Mouse (Mus musculus) urinary bladder, adult 18-20 months (tissue): ENCODE data around the gene Gm12184.
"Not testable (repeated sequence)": the region's sequence is repeated elsewhere in the genome, so short reads cannot be mapped to it uniquely, and the experiment has no call there.

Source experiments
- DNase-seq, 2 experiments: peaks; one replicate each; pipeline ENCODE4 v3.0.0; 2022; ENCODE audit warnings: low spot score in 2 of 2, mixed read lengths in 2 of 2

Gene Gm12184

DNA sequence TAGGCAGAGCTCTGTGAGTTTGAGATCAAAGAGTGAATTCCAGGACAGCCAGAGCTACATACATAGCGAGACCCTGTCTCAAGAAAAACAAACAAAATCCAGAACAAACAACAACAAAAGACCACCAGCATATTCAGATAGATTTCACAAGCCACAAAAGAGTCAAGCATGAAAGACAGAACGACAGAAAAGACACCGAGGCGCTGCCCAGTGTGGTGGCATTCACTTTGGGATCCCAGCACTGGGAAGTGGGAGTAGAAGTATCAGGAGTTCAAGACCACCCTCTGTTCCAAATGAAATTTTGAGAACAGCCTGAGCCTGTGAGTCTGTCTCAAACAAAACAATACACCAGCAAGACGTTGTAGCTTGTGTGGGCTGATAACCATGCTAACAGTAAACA, 20.4 kb upstream of the Gm12184 start:
- DNase-seq = no peak

DNA sequence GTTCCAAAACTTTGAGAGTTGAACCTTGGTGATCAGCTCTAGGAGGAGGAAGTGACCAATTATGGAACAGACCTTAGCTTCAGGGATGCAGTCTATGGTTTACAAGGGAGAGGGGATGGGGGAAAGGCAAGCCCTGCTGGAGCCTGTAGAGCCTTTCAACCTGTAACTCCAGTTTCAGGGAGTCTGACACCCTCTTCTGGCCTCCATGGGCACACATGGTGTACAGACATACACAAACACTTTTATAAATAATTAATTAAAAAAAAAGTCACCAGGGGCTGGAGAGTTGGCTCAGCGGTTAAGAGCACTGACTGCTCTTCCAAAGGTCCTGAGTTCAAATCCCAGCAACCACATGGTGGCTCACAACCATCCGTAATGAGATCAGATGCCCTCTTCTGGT, 19.9 kb upstream of the Gm12184 start:
- not testable (repeated sequence) for DNase-seq

DNA sequence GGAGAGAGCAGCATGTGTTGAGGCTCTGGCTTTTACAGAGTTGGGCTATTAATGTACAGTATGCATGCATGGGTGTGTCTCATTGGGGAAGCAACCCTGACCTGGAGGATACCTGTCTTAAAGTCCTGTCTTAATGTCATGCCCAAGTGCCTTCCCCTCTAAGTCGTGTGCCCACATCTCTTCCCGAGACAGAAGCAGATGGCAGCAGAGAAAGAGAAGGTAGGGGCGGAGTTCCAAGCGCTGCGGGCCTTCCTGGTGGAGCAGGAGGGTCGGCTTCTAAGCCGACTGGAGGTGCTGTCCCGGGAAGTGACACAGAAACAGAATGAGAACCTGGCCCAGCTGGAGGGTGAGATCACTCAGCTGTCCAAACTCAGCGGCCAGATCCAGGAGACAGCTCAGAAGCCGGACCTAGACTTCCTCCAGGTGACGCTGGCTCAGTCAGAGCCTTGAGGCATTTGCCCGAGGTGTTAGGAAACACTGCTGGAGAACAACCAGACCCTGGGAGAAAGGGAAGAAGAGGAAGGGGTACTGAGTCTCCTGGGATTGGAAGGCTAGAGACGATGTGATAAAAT, 18.9 kb upstream of the Gm12184 start:
- DNase-seq = no peak

DNA sequence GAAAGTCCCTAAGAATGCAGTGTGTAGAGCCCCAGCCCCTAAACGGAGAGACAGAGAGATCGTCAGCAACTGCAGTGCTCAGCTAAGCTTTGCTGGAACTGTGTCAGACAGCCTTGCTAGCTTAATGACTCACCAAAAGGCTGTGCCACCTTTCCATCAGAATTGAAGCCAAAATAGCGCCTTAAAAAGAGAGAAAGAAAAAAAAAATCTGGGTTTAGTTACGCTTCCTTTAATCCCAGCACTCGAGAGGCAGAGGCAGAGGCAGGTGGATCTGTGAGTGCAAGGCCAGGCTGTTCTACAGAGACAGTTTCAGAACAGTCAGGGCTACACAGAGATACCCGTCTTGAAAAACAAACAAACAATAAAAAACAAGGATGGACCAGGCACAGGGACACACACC, 17.9 kb upstream of the Gm12184 start:
- DNase-seq = no peak

- DNase-seq = no peak
Observed at GRCm38 (mm10) chr11:48843202-48843601, 16.7 kb upstream of the Gm12184 start.

- DNase-seq = no peak
Observed at GRCm38 (mm10) chr11:48842378-48842792, 15.9 kb upstream of the Gm12184 start.

DNA sequence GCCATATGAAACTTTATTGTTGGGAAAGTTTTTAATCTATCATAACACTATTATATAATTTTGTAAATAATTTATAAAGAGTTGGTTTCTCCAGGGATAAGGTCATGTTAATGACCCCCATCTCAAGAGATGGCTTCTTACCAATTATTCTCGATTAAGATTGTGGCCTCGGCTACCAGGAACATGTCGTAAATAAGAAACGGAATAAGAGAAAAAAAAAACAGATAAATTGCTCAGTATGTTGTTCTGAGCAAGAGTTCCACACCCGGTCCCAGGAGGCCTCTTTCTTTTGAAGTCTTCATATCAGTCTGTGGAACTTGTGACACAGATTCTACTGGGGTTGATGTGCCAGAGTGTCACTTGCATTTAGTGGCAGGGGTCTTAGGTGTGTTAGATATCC, 14.8 kb upstream of the Gm12184 start:
- no peak for DNase-seq

DNA sequence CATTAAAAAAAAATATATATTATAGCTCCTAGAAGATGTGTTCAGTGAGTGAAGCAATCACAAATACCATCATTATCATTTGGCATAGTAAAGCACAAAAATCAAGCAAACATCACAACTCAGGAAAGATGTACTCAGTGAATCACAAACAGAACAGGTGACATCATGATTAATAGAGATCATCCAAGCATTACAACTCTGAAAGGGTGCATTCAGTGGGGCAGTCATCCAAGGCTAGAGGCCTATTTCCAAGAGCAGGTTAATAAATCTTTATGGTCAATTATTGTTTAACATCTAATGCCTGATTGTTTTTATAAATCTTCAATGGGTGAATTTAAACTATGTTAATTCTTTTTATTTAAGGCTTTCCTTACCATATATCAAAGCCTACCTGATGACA, 14.3 kb upstream of the Gm12184 start:
- DNase-seq = no peak

- DNase-seq = no peak
Observed at GRCm38 (mm10) chr11:48838879-48839680, 12.6 kb upstream of the Gm12184 start.

DNA sequence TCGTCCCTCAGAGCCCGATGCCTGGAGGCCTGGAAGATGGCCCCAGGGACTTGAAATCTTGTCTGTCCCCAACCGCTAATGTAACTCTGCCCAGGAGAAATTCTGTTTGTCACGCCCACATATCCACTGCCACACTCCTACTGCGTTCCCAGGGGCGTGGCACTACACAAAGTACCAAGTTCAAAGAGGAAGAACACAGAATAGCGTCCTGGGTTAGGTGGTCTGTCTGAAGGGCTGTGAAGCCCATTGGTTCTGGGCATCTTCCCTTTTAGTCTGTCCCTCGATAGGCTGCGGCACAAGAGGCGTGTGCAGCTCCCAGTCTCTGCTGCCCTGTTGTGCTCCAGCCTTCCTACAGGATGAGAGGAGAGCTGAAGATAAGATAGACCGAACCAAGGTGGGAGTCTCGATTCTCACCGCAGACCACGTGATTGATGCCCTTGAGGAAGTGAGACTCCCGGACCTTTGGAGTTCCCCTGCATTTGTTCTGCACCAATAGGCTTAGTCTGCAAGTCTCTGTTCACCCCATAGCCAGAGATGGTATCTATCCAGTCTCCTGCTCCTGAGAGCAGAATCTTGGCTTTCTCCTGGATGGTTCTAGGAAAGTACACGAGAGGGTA, 11.8 kb upstream of the Gm12184 start:
- DNase-seq = no peak

- DNase-seq = peak; percentile 75 to 80
Observed at GRCm38 (mm10) chr11:48837310-48838180, 11.1 kb upstream of the Gm12184 start.

- DNase-seq = no peak
Observed at GRCm38 (mm10) chr11:48836990-48837309, 10.5 kb upstream of the Gm12184 start.

DNA sequence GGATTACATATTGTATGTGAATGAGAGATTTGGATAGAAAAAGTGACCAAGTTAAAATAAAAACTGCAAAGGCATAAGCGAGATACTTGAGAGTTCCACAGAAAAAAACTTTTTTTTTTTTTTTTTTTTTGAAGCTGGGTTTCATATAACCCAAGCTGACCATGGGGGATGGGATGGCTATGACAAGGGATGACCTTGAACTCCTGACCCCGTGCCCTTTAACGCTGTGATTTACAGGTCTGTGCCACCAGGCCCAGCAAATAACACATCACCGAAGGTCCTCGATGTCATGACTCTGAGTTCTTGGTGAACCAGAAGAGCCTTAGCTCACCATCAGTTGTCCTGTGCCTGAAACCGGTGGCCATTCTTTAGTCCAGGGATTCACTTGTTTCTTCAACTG, 9.5 kb upstream of the Gm12184 start:
- no peak for DNase-seq

DNA sequence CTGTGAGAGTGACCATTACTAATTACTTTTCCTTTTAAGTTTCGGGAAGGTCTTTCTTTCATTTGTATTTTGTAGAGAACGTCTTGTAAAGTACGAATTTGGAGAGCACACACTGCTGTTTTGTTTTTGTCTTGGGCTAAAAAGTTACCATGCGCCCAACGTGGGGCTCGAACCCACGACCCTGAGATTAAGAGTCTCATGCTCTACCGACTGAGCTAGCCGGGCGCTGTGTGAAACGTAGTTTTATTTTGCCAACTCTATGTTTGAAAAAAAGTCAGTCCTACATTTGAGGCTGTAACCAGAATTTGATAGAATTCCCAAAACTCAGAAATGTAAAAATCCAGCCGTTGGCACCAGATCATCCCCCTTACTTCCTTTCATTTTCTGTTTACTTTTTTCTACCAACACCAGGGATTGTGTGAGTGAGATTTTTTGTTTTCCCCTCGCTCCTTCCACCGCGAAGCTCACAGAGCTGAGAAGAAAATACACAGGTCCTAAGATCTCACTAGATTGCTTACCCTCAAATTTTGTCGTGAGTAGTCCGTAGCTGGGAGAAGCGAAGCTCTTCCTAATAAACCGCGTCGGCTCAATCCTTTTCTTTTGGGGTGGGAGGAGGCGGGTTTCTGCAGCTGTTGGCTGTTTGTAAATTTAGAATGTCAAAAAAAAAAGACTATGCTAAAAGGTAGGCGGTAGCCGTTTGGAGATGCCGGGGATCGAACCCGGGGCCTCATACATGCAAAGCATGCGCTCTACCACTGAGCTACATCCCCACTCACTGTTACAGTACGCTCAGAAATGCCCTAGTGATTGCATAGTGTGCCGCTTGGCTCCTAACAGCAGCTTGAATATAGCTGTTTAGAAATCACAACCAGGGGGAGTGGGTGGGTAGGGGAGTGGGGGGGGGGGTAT, 7.5 kb upstream of the Gm12184 start:
- DNase-seq = peak; percentile 85 to 86

DNA sequence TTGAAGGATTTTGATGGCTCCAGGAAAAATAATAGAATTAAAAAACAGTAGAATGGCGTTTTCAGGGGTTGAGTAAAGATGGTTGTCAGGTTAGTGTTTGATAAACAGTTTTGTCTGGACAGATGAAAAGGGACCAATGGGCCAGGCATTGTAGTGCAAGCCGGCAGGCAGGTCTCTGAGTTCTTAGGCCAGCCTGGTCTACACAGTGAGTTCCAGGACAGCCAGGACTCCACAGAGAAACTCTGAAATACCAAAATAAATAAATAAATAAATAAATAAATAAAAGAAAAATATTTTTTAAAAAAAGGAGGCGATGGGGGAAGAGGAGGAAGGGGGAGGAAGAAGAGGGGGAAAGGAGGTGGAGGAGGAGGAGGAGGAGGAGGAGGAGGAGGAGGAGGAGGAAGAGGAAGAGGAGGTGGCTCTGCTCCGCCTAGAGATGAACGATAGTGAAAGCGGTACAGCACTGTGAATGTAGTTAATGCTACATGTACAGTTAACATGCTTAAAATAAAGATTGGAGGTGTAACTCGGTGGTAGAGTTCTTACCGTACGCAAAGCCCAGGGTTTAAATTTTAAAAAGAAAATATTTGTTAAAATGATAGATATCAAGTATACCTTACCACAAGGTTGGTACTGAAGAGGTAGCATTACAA, 6.7 kb upstream of the Gm12184 start:
- DNase-seq = no peak

DNA sequence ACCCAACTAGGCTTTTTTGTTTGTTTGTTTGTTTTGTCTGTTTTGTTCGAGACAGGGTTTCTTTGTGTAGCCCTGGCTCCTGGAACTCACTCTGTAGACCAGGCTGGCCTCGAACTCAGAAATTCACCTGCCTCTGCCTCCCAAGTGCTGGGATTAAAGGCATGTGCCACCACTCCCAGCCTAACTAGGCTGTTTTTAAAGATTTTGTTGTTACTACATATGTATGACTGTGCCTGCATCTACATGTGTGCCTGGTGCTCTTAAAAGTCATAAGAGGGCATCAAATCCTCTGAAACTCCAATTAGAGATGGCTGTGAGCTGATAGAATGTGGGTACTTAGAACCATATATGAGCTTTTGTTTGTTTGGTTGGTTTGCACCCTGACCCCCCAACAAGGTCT, 4.8 kb upstream of the Gm12184 start:
- DNase-seq = no peak

GRCm38 (mm10) chr11:48830279-48830678, 3.8 kb upstream of the Gm12184 start:
- no peak for DNase-seq

GRCm38 (mm10) chr11:48827926-48828325, 1.5 kb upstream of the Gm12184 start:
- DNase-seq = no peak

DNA sequence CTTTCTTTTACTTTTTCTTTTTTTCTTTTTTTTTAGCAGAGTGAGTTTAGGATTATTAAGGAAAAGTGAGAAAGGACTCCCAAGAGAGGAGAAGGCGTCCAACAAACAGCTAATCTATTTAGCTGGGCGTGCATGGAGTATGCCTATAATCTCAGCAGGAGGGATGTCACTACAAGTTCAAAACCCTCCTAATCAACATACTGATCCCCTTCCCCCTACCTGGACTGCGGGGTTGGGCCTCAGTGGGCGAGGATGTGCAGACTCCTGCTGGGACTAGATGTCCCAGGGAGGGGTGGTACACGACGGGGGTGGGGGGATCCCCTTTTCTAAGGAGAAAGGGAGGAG, 269 bp upstream of the Gm12184 start:
- no peak for DNase-seq

GRCm38 (mm10) chr11:48824311-48824830, 2.1 kb downstream of the Gm12184 start:
- no peak for DNase-seq
